Mouse (Mus musculus): Measurements from ENCODE around the gene Mfsd6. TPM values are rescaled to one million over a fixed set of nuclear protein-coding genes. Genes with fewer than 3 reads are reported as not detected.
A peak's percentile ranks its signal among the peaks of the same experiment; 100 is the strongest.

Mfsd6 gene
- total and polyA plus RNA-seq, 2 experiments from 2014 or later = 11.2 to 59.5 TPM

GRCm38 (mm10) chr1:52640266-52640665 is 87.0 kb downstream of the Mfsd6 start:
- 89% methylated on average over 6 of the region's 6 CpGs for WGBS
- Histone ChIP-seq H3K36me3 (ENCODE audit: insufficient read depth, low read length) (peaks cover 7% of the 10 kb centered on the region; the same call in 1 of the 2 replicates), H3K9me3 (ENCODE audit: low read length) (no peaks in the 10 kb centered on the region), H3K4me2 (ENCODE audit: low read depth, low read length, poor library complexity, severe bottlenecking) (no peak overlapping the region), H3K27ac (ENCODE audit: low read depth, low read length) (no peak overlapping the region), H3K9ac (replicated peaks; ENCODE audit: low read length, poor library complexity, severe bottlenecking) (no peak overlapping the region), H3K4me3 (ENCODE audit: low read depth, low read length) (no peak overlapping the region), H3K4me1 (ENCODE audit: insufficient read depth, low read length) (no peaks in the 10 kb centered on the region), H3K27me3 (ENCODE audit: insufficient read depth, low read length) (no peaks in the 10 kb centered on the region)
- ATAC-seq (ENCODE audit: low FRiP score) (no peak), DNase-seq (ENCODE audit: low spot score) (no peak)
- no peak for TF ChIP-seq CTCF (IDR thresholded peaks at IDR 0.05)

- TF ChIP-seq CTCF (IDR thresholded peaks at IDR 0.05) = no peak
- Histone ChIP-seq H3K36me3 (ENCODE audit: insufficient read depth, low read length) (peaks cover 7% of the 10 kb centered on the region; the same call in 1 of the 2 replicates), H3K4me1 (ENCODE audit: insufficient read depth, low read length) (no peaks in the 10 kb centered on the region), H3K27me3 (ENCODE audit: insufficient read depth, low read length) (no peaks in the 10 kb centered on the region), H3K9me3 (ENCODE audit: low read length) (no peaks in the 10 kb centered on the region), H3K27ac (ENCODE audit: low read depth, low read length) (no peak overlapping the region), H3K9ac (replicated peaks; ENCODE audit: low read length, poor library complexity, severe bottlenecking) (no peak overlapping the region), H3K4me3 (ENCODE audit: low read depth, low read length) (no peak overlapping the region), H3K4me2 (ENCODE audit: low read depth, low read length, poor library complexity, severe bottlenecking) (no peak overlapping the region)
- WGBS = 94% methylated on average over 7 of the region's 7 CpGs
- ATAC-seq (ENCODE audit: low FRiP score) = no peak
- no peak for DNase-seq (ENCODE audit: low spot score)
Observed at GRCm38 (mm10) chr1:52639090-52639489, 88.2 kb downstream of the Mfsd6 start.

GRCm38 (mm10) chr1:52638101-52638500 is 89.2 kb downstream of the Mfsd6 start:
- no peaks in the 10 kb centered on the region for H3K27me3 ChIP-seq (ENCODE audit: insufficient read depth, low read length)
- no peak overlapping the region for H3K9ac ChIP-seq (replicated peaks; ENCODE audit: low read length, poor library complexity, severe bottlenecking)
- TF ChIP-seq CTCF (IDR thresholded peaks at IDR 0.05) = no peak
- H3K36me3 ChIP-seq (ENCODE audit: insufficient read depth, low read length) = peaks cover 7% of the 10 kb centered on the region; the same call in 1 of the 2 replicates
- 87% methylated on average over 2 of the region's 2 CpGs for WGBS
- no peak overlapping the region for H3K4me2 ChIP-seq (ENCODE audit: low read depth, low read length, poor library complexity, severe bottlenecking)
- H3K4me1 ChIP-seq (ENCODE audit: insufficient read depth, low read length) = no peaks in the 10 kb centered on the region
- DNase-seq (ENCODE audit: low spot score) (no peak), ATAC-seq (ENCODE audit: low FRiP score) (no peak)
- H3K9me3 ChIP-seq (ENCODE audit: low read length) = no peaks in the 10 kb centered on the region
- H3K4me3 ChIP-seq (ENCODE audit: low read depth, low read length) = no peak overlapping the region
- H3K27ac ChIP-seq (ENCODE audit: low read depth, low read length) = no peak overlapping the region

- WGBS = 82% methylated on average over 3 of the region's 3 CpGs
- 0 out of 2 replicates have a peak, but pooled peaks cover 2% of the 10 kb centered on the region for H3K4me1 ChIP-seq (ENCODE audit: insufficient read depth, low read length)
- no peak overlapping the region for H3K4me3 ChIP-seq (ENCODE audit: low read depth, low read length)
- H3K27me3 ChIP-seq (ENCODE audit: insufficient read depth, low read length) = no peaks in the 10 kb centered on the region
- no peak for ATAC-seq (ENCODE audit: low FRiP score)
- no peak for DNase-seq (ENCODE audit: low spot score)
- H3K27ac ChIP-seq (ENCODE audit: low read depth, low read length) = no peak overlapping the region
- H3K9me3 ChIP-seq (ENCODE audit: low read length) = no peaks in the 10 kb centered on the region
- H3K36me3 ChIP-seq (ENCODE audit: insufficient read depth, low read length) = peaks cover 7% of the 10 kb centered on the region; the same call in 1 of the 2 replicates
- TF ChIP-seq CTCF (IDR thresholded peaks at IDR 0.05) = no peak
- no peak overlapping the region for H3K9ac ChIP-seq (replicated peaks; ENCODE audit: low read length, poor library complexity, severe bottlenecking)
- H3K4me2 ChIP-seq (ENCODE audit: low read depth, low read length, poor library complexity, severe bottlenecking) = no peak overlapping the region
Observed at GRCm38 (mm10) chr1:52635932-52636331, 91.3 kb downstream of the Mfsd6 start.

GRCm38 (mm10) chr1:52634251-52634650 is 93.0 kb downstream of the Mfsd6 start:
- no peak for DNase-seq (ENCODE audit: low spot score)
- no peaks in the 10 kb centered on the region for H3K9me3 ChIP-seq (ENCODE audit: low read length)
- ATAC-seq (ENCODE audit: low FRiP score) = no peak

GRCm38 (mm10) chr1:52631570-52631969 is 95.7 kb downstream of the Mfsd6 start:
- Histone ChIP-seq H3K4me3 (ENCODE audit: low read depth, low read length) (peak overlapping the region; percentile 94), H3K4me1 (ENCODE audit: insufficient read depth, low read length) (0 out of 2 replicates have a peak, but pooled peaks cover 2% of the 10 kb centered on the region), H3K9ac (replicated peaks; ENCODE audit: low read length, poor library complexity, severe bottlenecking) (peak overlapping the region; percentile 89), H3K36me3 (ENCODE audit: insufficient read depth, low read length) (no peaks in the 10 kb centered on the region), H3K9me3 (ENCODE audit: low read length) (no peaks in the 10 kb centered on the region), H3K27ac (ENCODE audit: low read depth, low read length) (no peak overlapping the region), H3K4me2 (ENCODE audit: low read depth, low read length, poor library complexity, severe bottlenecking) (peak overlapping the region; percentile 53), H3K27me3 (ENCODE audit: insufficient read depth, low read length) (no peaks in the 10 kb centered on the region)
- ATAC-seq (ENCODE audit: low FRiP score) (no peak), DNase-seq (ENCODE audit: low spot score) (peak; percentile 5)
- WGBS = 77% methylated on average over 2 of the region's 2 CpGs
- TF ChIP-seq CTCF (IDR thresholded peaks at IDR 0.05) = peak; percentile 55

More at GRCm38 (mm10) chr1:52634251-52634650, 93.0 kb downstream of the Mfsd6 start:
- no peak overlapping the region for H3K9ac ChIP-seq (replicated peaks; ENCODE audit: low read length, poor library complexity, severe bottlenecking)
- 0 out of 2 replicates have a peak, but pooled peaks cover 6% of the 10 kb centered on the region for H3K36me3 ChIP-seq (ENCODE audit: insufficient read depth, low read length)
- H3K4me3 ChIP-seq (ENCODE audit: low read depth, low read length) = no peak overlapping the region
- H3K27ac ChIP-seq (ENCODE audit: low read depth, low read length) = no peak overlapping the region
- 84% methylated on average over 6 of the region's 6 CpGs for WGBS
- 0 out of 2 replicates have a peak, but pooled peaks cover 2% of the 10 kb centered on the region for H3K4me1 ChIP-seq (ENCODE audit: insufficient read depth, low read length)
- H3K4me2 ChIP-seq (ENCODE audit: low read depth, low read length, poor library complexity, severe bottlenecking) = no peak overlapping the region
- TF ChIP-seq CTCF (IDR thresholded peaks at IDR 0.05) = no peak
- H3K27me3 ChIP-seq (ENCODE audit: insufficient read depth, low read length) = no peaks in the 10 kb centered on the region

Measured in midbrain, postnatal 0 days (tissue).